Mouse (Mus musculus) large intestine, adult 2 months (tissue): ENCODE measurements around the gene Sufu. TPM values are rescaled to one million over a fixed set of nuclear protein-coding genes. Genes with fewer than 3 reads are reported as not detected.

Experiments used
- DNase-seq: peaks from one replicate; pipeline ENCODE4 v3.0.0-alpha.2; 2012; ENCODE audit warnings: low read depth, low spot score
- WGBS: fragments of 180-500 bp; shearing (Covaris S2); methylation state at CpG from one replicate; pipeline ENCODE4 v1.1.7; 2018; 5-methylcytosine and 5-hydroxymethylcytosine counted together
- polyA plus RNA-seq: library from polyadenylated mRNA; depleted of rRNA; stranded (reverse); fragments of >200 nt; gene quantifications from 2 replicates; pipeline ENCODE4 v1.2.3, GENCODE M21; 2012

Gene Sufu
- polyA plus RNA-seq, 1 experiment = 6.6 TPM

DNA sequence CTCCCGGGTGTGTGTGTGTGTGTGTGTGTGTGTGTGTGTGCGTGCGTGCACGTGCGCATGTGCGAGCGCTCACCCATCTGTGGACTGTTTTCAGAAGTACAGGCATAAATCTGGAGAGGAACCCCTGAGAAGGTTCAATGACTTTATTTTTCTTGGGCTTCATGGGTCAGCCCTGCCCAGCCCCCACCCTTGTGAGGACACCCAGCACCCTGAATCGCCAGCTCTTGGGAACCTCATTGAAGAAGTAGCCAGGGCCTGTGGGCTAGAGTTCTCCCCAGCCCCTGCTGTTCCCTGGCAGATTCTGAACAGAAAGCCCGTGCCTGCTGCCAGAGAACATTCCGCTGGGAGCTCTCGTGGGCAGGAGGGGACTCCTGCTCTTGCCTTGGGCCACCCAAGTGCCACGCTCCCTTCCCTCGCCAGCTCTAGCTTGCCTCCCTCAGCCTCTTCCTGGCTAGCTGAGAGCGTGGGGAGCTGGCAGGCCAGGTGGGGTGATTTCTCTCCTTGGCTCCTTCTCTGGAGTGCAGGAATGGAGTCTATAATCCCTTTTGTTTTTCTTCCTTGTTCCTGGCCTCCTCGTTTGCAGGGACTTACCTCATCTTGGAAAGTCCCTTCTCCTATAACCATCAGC is 87.1 kb downstream of the Sufu start:
- DNase-seq = no peak
- WGBS = 47% methylated on average over 15 of the region's 15 CpGs

DNA sequence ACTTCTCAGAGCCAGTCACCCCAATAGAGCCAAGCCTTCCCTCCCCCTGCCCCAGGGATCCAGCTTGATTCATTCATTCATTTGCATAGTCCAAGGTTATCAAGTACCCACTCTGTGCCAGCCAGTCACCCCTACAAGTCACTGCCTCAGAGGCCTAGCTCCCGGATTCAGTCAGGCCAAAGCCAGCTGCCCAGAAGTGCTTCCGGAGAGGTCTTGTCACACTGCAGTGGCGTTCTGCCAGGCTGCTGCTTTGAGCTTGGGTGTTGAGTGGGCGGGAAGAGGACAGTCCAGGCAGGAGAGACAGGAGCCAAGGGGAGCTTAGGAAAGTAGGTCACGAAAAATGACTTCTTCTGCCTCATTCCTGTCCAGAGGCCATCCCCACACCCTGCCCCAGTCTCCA is 87.8 kb downstream of the Sufu start:
- WGBS = 9% methylated on average over 5 of the region's 5 CpGs
- DNase-seq = no peak

DNA sequence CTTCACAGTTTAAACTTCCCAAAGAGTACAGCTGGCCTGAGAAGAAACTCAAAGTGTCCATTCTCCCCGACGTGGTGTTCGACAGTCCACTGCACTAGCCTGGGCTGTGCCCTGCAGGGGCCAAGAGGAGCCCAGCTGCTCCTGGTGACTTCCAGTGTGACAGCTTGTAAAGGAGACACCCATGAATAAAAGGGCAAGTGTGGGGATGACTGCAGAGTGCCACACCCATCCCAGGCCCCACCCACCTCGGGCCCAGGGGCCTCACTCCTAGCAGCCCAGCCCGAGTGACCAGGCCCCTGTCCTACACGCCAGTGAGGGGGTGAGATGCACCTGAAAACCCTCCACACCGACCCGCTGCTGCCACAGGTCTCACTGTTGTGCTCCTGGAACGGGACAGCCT is 89.2 kb downstream of the Sufu start:
- 27% methylated on average over 9 of the region's 9 CpGs for WGBS
- DNase-seq = no peak

DNA sequence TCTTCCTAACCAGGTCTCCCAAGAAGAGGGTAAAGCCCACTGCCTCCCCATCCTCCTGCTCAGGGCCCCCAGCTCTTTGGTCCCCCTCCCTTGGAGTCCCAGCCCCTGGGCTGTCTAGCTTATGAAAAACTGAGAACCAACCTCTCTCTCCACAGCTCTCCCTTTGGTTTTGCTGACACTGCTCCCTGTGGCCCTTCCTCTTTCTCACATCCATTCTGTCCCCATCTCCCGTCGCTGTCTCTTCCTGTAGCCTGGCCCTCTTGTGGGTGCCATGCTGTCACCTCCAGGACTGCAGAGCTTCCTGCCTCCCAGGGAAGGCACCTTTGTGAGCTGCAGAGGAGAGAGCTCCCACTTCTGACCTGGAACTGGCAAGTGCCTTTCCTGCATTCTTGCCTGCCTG is 90.0 kb downstream of the Sufu start:
- DNase-seq = no peak
- 67% methylated on average over 2 of the region's 2 CpGs for WGBS

DNA sequence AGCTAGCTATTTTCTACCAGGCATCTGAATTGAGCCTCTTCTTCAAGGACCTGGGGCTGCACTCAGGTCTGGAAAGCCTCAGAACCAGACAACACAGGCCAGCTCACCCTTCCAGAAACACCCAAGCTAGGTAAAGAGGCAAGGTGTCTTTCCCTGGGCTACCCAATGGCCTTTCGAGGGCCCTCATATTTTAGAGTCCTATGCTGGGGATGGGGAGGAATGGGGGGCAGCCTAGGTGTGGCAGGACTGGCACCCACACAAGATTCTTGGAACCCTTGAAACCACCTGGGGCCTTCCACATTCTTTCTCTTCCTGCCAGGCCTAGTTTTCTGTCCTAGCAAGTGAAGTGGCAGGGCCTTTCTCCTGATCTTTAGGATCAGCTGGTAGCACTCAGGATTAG is 92.8 kb downstream of the Sufu start:
- no peak for DNase-seq
- 97% methylated on average over 1 of the region's 1 CpGs for WGBS

DNA sequence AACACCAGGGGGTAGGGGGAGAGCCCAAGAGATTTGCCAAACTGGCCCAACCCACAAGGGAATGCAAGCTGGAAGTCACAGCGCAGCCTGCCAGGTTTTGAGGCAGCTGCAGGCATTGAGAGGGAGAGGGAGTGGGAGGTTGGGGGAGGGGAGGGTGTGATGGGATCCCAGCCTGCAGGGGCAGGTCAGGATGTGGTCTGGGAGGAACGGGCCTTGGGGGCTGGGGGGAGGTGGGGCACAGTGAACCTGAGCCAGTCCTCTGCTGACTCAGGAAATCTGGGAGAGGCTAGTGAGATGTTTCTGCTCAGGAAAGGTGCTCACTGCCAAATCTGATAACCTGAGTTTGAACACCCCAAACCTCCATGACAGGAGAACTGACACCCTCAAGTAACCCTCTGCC is 93.9 kb downstream of the Sufu start:
- 18% methylated on average over 2 of the region's 2 CpGs for WGBS
- DNase-seq = no peak

DNA sequence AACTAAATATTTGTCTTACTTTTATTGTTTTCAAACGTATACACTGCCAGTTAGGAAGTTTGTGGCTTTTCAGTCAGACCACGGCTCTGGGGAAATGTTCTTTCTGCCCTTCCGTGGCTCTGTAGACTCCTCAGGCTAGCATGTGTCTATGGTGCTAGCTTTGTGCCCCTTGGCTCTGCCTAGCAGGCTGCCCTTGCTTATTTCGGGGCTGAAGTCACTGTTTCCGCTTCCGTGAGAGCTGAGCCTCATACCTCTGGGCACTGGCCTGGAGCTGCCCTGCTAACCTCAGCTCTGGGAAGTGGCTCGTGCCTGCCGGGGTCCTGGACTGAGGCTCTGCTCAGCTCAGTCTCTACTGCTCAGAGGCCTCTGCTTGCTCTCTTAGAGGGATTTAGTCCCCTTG is 98.4 kb downstream of the Sufu start:
- WGBS = 61% methylated on average over 8 of the region's 8 CpGs
- DNase-seq = no peak

DNA sequence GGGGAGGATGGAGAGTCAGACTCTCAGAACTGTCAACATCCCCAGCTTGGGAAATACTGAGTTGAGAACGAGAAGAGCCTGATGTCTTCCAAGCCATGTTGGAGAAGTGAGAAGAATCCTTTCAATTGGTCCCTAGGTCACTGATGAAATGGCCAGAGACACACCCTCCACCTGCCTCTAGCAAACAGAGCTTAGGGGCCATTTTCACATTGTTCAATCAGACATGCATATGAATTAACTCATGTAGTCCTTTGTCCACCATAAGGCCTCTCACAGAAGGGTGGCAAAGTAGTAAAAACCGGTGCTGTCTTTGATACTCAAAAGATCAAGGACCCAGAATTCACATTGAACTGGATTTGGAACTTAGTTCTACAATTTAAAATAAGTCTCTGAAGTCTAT is 100.5 kb downstream of the Sufu start:
- 75% methylated on average over 2 of the region's 2 CpGs for WGBS
- DNase-seq = no peak

DNA sequence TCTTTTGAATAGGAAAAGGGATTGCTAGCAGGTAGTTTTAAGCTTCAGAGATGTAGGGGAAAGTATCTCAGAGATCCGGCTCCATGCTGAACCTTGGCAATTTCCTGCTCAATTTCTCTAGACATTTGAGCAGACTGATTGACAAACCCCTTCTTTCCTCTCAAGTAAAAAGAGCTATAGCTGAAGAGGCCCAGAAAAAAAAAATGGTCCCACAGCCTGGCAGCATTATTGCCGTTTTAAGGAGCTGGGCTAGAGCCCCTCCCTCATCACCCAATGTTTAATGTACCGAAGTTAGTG is 102.8 kb downstream of the Sufu start:
- no peak for DNase-seq
- WGBS = under 1% methylated on average over 3 of the region's 3 CpGs

DNA sequence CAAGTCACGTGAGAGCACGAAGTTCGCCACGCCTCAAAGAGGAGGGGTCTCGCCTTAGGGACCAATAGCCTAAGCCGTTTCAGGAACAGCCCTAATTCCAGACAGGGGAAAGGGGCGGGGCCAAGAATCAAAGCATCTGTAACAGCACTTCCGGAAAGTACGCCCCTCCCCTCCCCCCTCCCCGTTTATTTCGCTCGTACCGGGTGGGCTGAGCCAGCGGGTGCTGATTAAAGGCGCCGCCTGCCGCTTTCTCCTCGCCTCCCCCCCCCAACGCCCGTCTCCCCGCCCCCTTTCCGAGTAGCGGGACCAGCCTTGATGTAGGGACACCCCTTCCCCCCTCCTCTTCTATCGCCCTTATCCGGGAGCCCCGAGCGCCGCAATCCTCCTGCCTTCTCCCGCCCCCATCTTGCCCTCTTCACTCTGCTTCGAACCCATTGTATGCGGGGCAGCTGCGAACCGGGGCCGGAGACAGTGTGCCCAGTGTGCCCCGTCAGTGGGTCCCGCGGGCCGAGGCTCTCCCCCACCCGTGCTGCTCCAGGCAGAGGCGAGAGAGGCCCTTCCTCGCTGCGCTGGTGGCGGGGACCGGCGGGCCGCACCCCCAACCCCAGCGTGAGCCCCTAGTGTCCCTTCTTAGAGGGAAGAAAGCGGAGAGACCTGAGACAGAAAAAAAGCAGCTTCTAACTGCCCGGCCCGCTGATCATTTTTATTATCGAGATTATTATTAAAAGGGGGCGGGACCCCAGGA is 103.3 kb downstream of the Sufu start:
- peak; percentile 99 for DNase-seq
- under 1% methylated on average over 52 of the region's 52 CpGs for WGBS

DNA sequence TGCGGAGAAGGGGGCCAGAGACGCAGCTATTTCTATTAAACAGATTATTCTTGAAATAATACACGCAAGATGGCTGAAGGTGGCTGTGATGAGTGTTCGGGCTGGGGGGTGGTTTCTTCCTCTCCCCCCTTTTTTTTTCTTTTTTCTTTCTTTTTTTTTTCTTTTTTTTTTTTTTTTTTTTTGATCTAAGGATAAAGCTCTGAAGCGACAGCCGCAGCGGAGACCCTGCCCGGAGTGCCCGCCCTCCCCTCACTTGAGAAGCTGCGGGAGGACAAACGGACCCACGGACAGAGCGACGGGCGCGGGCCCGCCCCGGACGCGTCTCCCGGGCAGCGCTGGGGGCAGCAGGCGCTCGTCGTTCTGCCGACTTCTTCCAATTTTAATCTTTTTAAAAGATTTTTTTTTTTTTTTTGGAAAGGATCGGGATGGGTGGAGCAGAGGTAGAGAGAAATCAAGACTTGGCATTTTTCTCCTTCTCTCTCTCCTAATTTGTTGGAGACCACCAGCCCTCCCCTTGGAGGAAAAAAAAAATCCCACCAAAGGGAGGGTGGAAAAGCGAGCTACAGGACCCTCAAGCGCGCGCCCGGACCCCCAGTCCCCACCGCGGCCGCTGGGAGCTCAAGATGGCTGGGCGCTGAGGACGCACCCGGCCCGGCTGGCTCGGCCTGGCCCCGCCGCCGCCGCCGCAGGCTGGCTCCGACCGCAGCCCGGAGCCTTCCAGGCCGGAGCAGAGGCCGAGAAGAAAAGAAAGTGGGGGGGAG is 104.1 kb downstream of the Sufu start:
- DNase-seq = no peak
- WGBS = under 1% methylated on average over 49 of the region's 50 CpGs

DNA sequence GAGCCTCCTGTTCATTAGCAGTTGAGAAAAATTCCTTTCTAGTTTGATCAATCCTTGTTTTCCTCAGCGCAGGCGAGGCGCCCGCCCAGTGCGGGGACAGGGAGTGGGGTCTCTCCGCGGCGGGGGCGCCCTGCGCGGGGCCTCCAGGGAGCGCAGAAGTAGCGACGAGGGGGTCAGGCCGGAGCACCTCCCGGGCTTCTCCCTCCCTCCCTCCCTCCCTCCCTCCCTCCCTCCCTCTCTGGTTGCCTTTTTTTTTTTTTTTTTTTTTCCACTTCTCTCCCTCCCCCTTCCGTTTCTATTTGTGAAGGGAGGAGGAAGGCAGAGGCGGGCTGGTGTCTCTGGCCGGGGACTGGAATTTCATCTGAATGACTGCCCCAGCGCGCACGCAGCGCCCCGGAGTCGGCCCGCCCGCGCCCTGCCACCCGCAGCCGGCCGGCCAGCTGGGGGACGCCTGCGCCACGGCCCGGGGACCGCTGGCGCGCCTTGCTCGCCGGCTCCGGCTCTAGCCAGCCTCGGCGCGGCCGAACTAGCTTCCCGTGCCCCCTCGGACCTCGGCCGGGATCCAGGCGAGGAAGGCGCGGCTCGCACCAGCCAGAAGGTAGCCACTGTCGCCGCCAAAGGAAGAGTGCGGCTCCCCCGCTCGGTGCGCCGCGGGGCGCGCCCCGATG is 104.8 kb downstream of the Sufu start, which contains the start of gene Trim8:
TSS of gene Trim8 (plus strand) at position 302 of the 668 bp plus-strand sequence.
- DNase-seq = no peak
- WGBS = 1% methylated on average over 63 of the region's 64 CpGs

DNA sequence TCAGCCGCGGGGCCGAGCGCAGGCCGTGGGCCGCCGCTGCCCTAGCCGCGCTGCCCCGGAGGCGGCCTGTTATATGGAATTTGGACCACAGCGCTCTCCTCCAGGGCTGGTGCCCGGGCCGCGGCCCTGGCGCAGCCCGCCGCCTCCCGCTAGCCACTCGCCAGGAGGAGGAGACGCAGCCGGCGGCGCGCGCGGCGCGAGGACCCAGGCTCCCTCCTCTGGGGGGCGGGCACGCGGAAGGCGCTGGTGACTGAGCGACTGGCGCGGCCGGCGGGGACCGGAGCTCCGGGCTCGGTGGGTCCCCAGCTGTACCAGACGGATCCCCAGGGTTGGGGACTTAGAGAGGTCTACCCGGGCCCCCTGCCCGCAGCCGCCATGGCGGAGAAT is 105.4 kb downstream of the Sufu start:
- 1% methylated on average over 46 of the region's 46 CpGs for WGBS
- DNase-seq = no peak

DNA sequence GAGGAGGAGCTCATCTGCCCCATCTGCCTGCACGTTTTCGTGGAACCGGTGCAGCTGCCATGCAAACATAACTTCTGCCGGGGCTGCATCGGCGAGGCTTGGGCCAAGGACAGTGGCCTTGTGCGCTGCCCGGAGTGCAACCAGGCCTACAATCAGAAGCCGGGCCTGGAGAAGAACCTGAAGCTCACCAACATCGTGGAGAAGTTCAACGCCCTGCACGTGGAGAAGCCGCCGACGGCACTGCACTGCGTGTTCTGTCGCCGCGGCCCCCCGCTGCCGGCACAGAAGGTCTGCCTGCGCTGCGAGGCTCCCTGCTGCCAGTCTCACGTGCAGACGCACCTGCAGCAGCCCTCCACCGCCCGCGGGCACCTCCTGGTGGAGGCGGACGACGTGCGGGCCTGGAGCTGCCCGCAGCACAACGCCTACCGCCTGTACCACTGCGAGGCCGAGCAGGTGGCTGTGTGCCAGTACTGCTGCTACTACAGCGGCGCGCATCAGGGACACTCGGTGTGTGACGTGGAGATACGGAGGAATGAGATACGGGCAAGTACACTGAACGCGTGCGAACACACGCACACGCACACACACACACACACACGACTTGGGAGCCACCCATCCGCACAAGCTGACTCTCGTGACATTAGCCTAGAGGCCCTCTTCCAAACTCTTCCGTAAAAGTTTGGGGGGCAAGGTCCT is 105.9 kb downstream of the Sufu start:
- under 1% methylated on average over 53 of the region's 53 CpGs for WGBS
- DNase-seq = no peak

DNA sequence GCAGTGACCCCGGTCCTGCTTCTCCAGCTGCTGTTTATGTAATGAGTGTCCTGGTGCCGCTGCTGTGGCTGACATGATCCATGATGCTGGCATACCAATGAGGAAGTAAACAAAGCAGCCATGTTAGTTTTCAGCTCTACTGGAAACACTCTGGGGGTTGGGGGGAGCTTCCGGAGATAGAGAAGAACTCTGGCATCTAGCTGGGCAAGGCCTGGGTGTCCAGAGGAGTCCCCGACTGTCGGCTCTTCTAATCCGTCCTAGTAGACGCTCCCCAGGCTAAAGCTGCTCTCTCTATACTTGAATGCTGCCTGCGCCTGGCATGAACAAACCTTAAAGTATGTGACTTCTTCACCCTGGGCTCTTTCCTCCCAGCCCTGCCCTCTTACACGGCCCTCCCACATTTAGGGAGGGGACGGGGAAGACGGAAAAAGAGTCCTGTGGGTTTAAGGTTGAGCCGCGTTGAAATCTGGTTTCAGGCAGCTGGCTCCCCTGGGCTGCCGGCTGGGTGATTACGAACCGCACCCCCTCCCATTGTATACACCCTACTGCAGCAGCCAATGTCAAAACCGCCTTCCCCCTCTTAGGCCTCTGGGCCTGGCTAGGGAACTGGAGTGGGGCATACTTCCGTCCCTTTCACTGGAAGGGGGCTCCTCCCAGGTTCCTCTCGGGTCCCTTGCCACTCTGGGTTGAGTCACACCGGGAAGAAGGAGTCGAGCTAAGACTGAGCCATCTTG is 106.8 kb downstream of the Sufu start:
- WGBS = under 1% methylated on average over 21 of the region's 21 CpGs
- peak; percentile 88 for DNase-seq

DNA sequence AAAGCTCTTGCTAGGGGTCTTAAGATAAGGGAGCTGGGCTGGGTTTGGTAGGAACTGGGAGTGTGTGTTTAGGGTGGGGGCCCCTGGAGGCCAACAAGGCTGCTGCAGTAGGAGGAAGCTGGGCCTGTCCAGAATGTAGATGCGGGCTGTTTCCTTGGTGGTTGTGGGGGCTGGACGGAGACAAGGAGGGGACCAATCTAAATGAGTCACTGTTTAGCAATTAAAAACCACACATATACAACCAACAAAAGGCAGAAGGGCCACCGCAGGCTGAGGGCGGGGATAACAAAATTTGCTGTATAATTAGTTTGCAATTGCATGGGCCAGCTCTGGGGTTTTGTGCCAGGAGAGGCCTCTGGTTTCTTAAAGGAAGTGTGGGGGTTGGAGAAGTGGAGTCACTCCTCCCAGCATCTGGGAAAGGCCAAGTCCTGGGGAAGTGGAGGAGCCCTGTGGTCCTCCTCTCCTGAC is 107.4 kb downstream of the Sufu start:
- WGBS = 0% methylated on average over 4 of the region's 4 CpGs
- DNase-seq = no peak

DNA sequence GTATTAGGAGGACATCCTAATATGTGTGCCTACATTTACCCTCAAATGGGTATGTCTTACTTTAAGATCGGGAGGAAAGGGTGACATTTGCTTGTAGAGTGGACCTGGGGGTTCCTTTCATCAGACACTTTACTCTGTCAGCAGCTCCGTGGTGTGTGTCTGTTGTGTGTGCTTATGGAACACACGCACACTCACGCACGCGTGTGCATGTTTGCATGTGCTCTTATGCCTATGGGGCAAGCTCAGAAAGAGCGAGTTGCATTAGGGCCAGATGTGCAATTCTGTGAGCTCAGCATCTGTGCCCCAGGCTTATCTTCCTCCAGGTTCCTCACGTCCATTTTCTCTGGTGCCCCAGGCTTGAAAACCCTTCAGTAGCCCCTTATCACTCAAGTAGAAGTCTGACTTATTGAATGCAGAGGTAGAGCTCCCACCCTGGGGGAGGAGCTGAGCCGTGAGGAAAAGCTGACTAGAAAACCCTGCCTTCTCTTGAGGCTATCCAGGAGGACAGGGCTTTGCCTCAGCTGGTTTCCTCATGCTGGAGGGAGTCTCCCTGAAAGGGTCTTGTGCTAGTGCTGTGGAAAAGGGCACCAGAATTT is 108.2 kb downstream of the Sufu start:
- DNase-seq = no peak
- 28% methylated on average over 9 of the region's 9 CpGs for WGBS

DNA sequence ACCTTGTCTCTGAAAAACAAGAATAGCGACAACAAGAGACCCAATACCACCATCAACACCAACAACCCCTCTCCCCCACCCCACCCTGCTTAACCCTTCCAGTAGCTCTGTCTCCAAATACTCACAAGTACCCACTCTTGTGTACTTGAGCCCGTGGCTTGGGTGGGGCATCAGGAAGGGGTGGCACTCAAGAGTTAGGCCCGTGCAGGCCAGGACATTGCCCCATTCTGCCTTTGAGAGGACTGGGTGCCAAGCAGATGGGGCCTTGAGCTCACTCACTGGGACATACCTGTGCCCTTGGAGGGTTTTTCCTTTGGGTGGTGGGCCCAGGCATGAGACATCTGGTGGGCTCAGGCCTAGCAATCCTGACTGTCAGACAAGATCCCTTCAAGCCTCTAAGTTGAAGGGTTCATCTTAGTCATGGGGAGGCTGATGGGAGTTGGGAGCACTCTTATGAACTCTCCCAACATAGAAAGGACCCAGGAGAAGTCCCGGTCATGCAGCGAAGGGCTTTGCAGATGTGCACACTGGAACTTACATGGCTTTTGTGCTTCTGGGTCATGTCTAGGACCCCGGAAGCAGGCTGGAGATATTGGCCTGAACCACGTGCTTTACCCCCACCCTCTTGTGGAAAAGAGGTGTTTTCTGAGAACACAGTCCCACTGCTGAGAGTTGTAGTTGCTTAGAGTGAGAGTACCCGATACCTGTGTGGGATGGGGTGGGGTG is 109.1 kb downstream of the Sufu start:
- no peak for DNase-seq
- WGBS = 46% methylated on average over 8 of the region's 8 CpGs
